Mouse (Mus musculus) hindlimb bud, embryonic 11.5 days (tissue): Measurements from ENCODE around the gene Lrrfip2.
A peak's percentile ranks its signal among the peaks of the same experiment; 100 is the strongest.

Experiments used
- DNase-seq: peaks from one replicate; pipeline ENCODE4 v3.0.0-alpha.2; 2012; ENCODE audit warnings: low read depth, low spot score; ENCODE audit errors: extremely low spot score

Gene Lrrfip2

GRCm38 (mm10) chr9:111216424-111216823, 99.0 kb downstream of the Lrrfip2 start:
- DNase-seq: no peak

DNA sequence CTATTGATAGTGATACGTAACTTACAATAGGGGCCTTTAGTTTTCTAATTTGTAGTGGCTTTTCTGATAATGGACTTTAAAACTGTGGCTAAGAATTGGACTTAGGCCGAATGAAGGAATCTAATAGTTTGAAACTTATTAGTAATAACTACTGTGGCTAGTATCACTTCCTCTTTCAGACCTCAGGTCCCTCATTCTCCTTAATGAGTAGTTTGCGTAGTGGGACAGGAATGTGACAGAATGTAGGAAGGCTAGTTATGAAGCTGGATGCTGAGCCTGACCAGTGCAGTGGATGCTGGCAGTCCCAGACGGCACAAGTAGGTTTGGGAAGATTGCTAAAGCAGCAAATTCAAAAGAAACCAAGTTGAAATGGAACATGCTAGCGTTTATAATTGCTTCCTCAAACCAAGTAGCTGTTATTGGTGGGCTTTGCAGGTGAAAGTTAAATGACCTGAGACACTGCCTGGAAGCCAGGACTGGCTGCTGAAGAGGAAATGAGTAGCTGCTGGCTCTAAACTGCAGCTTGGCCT, 103.2 kb downstream of the Lrrfip2 start:
- no peak for DNase-seq

DNA sequence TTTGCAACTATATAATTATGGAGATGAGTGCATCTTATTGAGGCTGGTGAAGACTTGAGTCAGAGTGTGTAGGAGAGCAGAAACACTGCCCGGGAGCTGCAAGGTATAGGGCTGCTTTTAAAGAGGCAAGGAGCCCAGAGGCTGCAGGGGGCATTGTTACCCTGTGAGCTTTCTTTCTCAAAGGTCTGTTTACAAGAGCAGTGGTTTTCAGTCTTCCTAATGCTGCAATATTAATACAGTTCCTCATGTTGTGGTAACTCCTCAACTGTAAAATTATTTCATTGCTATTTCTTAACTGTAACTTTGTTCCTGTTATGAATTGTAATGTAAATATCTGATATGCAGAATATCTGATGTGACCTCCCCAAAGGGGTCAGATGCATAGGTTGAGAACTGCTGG, 104.2 kb downstream of the Lrrfip2 start:
- DNase-seq: no peak

DNA sequence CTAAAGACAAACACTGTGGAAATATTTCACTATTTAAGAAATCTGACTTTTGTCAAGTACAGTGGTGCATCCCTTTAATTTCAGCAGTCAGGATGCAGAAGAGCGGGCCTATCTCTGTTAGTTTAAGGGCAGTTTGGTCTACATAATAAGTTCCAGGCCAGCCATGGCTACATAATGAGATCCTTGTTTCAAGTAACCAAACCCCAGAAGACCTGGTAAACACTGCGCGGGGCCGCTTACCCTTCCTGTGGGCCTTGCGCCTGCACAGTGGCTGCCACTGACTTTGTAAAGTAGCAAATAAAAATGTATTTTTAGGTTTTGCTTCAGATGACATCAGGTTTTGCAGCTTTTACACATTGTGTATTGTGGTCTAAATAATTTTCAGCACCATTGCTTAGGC, 106.0 kb downstream of the Lrrfip2 start:
- DNase-seq: no peak

GRCm38 (mm10) chr9:111228446-111228845, 111.1 kb downstream of the Lrrfip2 start:
- no peak for DNase-seq

DNA sequence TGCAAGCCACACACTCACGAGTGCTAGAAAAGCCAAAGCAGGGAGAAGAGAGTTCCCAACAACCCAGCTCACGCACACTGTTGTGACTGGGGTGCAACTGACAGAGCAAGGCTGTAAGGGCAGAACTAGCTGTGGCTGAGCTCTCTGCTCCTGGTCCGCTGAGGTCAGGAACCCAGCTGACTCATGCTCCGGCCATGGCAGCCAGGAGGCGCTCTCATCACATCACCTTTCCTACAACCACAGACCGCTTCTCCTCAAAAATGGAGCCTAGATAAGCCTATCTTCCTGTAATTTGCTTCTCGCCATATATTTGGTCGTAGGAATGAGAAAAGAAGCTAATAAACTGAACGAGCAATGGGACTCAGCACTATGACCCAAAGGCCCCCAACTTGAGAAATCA, 117.3 kb downstream of the Lrrfip2 start:
- DNase-seq: no peak

DNA sequence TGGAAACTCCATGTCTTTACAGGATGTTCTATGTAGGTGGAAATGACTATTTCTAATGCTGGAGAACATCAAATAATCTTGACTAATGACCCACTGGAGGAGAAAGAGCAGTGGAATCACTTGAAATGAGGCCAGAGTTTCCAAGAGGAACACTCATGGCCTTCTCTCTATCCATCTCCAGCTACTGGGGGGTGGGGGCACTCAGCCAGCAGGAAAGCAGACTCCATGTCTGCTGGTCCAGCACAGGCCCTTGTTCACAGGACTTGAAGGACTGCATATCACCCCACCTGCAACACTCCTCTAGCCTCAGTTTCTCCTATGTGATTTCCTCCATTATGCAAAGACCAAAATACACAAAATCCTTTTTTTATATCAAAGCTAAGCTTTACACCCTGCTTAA, 120.3 kb downstream of the Lrrfip2 start:
- no peak for DNase-seq

- DNase-seq: no peak
These were observed 122.4 kb downstream of the Lrrfip2 start for GRCm38 (mm10) chr9:111239821-111240220.

- DNase-seq: no peak
These were observed 126.0 kb downstream of the Lrrfip2 start for GRCm38 (mm10) chr9:111243384-111243783.

GRCm38 (mm10) chr9:111245546-111245945, 128.2 kb downstream of the Lrrfip2 start:
- no peak for DNase-seq

DNA sequence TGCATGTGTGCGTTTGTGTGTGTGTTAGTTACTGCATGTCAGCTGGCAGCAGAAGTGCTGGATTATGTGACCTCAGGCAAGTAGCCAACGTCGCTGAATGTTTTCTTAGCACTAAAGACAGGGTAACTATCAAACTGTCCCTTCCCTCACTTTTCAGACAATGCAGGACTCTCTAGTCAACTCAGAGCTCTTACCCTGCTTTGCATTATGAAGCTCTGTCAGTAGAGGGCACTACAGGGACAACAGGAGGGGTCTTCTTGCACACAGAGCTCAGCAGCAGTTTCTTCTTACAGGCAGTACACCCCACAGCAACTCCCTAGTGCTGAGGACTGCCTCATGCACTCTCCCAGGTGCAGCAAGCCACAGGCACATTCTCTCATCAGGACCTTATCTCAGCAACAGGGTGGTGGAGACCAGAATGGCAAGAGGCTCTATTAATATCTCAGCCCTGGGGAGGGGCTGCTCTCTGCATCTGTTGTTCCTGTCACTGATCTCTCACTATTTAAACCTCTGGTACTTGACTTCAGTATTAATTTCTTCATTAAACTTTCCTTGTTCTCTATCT, 130.4 kb downstream of the Lrrfip2 start:
- DNase-seq: no peak

DNA sequence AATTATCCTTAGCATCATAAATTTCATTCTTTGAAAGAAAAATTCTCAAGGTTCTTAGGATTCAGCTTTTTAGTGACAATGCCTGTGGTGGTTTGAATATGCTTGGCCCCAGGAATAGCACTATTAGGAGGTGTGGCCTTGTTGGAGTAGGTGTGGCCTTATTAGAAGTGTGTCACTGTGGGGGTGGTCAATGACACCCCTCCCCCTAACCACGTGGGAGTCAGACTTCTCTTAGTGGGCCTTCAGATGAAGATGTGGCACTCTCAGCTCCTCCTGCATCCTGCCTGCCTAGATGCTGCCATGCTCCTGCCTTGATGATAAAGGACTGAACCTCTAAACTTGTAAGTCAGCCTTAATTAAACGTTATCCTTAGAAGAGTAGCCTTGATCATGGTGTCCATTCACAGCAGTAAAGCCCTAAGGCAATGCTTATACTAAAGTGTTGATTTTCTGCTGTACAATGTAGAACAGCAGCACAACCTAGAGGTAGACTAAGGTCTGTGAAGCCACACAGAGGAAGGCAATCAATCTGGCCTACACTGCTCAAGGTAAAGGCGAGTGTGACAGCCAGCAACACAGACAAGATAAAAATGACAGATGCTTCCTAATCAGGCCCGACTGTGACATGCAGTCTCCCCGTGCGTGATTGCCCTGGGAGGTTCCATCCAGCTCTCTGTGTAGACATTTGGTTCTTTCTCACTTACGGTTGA, 134.9 kb downstream of the Lrrfip2 start:
- no peak for DNase-seq

DNA sequence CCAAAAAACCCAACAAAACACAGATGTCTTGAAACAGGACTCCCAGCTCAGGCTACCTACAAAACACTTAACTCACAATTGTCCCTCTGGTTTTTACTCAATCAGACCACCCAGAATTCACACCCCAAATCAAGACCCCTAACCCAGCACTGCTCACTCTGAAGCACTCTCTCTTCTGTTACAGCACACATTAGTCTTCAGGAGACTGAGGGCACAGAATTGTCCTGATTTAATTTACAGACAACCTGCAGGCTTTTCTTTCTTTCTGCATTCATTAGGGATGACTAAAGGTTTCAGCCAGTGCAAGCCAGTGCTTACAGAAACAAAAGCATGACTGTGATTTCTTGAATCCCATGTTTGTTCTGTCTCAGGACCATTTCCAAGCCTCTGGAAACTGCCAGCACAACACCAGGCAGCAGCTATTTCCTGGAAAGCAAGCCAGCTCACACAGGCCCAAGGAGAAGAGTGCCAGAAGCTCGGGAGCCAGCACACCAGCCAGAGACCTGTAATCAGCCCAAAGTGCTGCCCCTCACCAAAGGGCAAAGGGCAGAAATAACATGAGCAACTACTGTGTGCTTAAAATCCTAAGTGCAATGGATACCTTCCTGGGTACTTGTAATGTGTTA, 143.1 kb downstream of the Lrrfip2 start:
- DNase-seq: no peak

- DNase-seq: no peak
These were observed 144.0 kb downstream of the Lrrfip2 start for GRCm38 (mm10) chr9:111261356-111261755.

DNA sequence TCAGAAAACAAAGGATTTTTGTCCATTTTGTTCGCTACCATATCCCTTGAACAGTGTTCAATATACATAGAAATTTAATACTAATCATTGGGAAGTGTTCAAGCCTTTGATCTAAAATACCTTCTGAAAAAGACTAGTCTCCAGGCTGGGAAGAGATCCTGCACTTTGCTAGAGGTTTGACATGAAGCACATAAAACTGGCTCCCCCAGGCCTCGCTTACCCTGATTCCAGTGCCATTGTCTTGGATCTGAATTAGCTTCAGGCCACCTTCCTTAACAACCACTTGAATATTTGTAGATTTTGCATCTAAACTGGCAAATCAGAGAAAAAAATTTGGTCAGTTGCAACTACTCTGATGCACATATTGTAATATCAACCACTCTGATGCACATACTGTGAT, 150.6 kb downstream of the Lrrfip2 start:
- no peak for DNase-seq

GRCm38 (mm10) chr9:111270606-111271005, 153.2 kb downstream of the Lrrfip2 start:
- no peak for DNase-seq

GRCm38 (mm10) chr9:111271056-111271433, 153.7 kb downstream of the Lrrfip2 start:
- DNase-seq: no peak

- peak; percentile 100 for DNase-seq
These were observed 154.2 kb downstream of the Lrrfip2 start, which contains the start of the genes Mlh1 and Epm2aip1 for GRCm38 (mm10) chr9:111271434-111272160. TSS of gene Mlh1 (minus strand) at chr9:111271791. TSS of gene Epm2aip1 (plus strand) at chr9:111271929.

GRCm38 (mm10) chr9:111272356-111272755, 155.0 kb downstream of the Lrrfip2 start:
- no peak for DNase-seq

GRCm38 (mm10) chr9:111272996-111273785, 155.8 kb downstream of the Lrrfip2 start:
- no peak for DNase-seq

DNA sequence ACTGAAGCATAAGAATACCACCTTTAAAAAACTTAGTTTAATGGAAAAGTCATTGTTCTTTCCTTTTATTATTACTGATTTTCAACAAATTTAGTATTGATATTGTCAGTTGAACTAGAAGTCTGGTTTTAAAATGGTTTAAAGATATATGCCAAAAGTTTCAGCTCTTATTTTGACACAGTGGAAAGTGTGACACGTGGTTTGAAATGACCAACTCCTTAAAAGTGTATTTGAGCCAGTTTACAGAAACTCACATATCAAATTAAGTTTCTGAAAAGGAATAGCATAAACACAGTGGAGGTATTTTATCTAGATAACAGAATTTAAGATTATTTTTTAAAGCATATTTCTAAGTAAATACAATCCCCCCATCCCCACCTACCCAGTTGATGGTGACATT, 156.6 kb downstream of the Lrrfip2 start:
- no peak for DNase-seq
